Mouse (Mus musculus) kidney, embryonic 14.5 days (tissue): ENCODE measurements around the gene Dpy30. TPM values are rescaled to one million over a fixed set of nuclear protein-coding genes. Genes with fewer than 3 reads are reported as not detected.
"Not testable (repeated sequence)": the region's sequence is repeated elsewhere in the genome, so short reads cannot be mapped to it uniquely, and the experiment has no call there.

Source experiments
- ATAC-seq: fragments of 200-750 bp; cut with Nextera tagmentation; 2 replicates; pipeline ENCODE4 v1.8.0; 2017; ENCODE audit warnings: moderate number of reproducible peaks, mild to moderate bottlenecking, moderate TSS enrichment, moderate library complexity; ENCODE audit not compliant: low FRiP score, low TSS enrichment
- H3K27ac ChIP-seq: fragments of 300-500 bp; sonication (generic); 2 replicates; pipeline ENCODE4 v1.5.1; 2014; ENCODE audit warnings: low read depth, mild to moderate bottlenecking, low read length, moderate library complexity, mixed read lengths
- H3K27me3 ChIP-seq: fragments of 300-500 bp; sonication (generic); 2 replicates; pipeline ENCODE4 v1.6.1; 2014; ENCODE audit warnings: mild to moderate bottlenecking, low read length; ENCODE audit not compliant: control insufficient read depth, insufficient read depth
- H3K36me3 ChIP-seq: fragments of 300-500 bp; sonication (generic); 2 replicates; pipeline ENCODE4 v1.6.1; 2014; ENCODE audit warnings: low read length, mixed read lengths; ENCODE audit not compliant: control insufficient read depth, insufficient read depth
- H3K4me1 ChIP-seq: fragments of 300-500 bp; sonication (generic); 2 replicates; pipeline ENCODE4 v1.6.1; 2014; ENCODE audit warnings: low read length, mixed read lengths; ENCODE audit not compliant: control insufficient read depth, insufficient read depth
- H3K4me2 ChIP-seq: fragments of 300-500 bp; sonication (generic); replicated peaks from 2 replicates; pipeline ENCODE4 v1.6.1; 2014; ENCODE audit warnings: low read depth, mild to moderate bottlenecking, low read length
- H3K4me3 ChIP-seq: fragments of 300-500 bp; sonication (generic); 2 replicates; pipeline ENCODE4 v1.5.1; 2014; ENCODE audit warnings: mild to moderate bottlenecking, low read length
- H3K9ac ChIP-seq: fragments of 300-500 bp; sonication (generic); 2 replicates; pipeline ENCODE4 v1.6.1; 2014; ENCODE audit warnings: low read depth, mild to moderate bottlenecking, low read length, moderate library complexity
- H3K9me3 ChIP-seq: fragments of 300-500 bp; sonication (generic); 2 replicates; pipeline ENCODE4 v1.6.1; 2016; ENCODE audit warnings: low read length; ENCODE audit not compliant: control insufficient read depth
- WGBS: fragments of 180-500 bp; shearing (Covaris S2); extraction: QIAGEN DNeasy Blood & Tissue Kit; methylation state at CpG from one replicate; pipeline ENCODE4 v1.1.7; 2014; 5-methylcytosine and 5-hydroxymethylcytosine counted together
- polyA plus RNA-seq: library from polyadenylated mRNA; unstranded; fragments of >200 nt; fragmentation: Nextera tagmentation; extraction: Ambion mirVana; gene quantifications from 2 replicates; pipeline ENCODE4 v1.2.1, GENCODE M21; 2014

Dpy30 gene
- polyA plus RNA-seq, 1 experiment from 2014 or later, result 264 TPM

GRCm38 (mm10) chr17:74322400-74323054 lies 1.2 kb downstream of the Dpy30 start:
- Histone ChIP-seq H3K27me3 (no peaks in the 10 kb centered on the region), H3K4me3 (no peak overlapping the region), H3K4me2 (no peak overlapping the region), H3K9me3 (no peaks in the 10 kb centered on the region), H3K9ac (no peak overlapping the region), H3K4me1 (no peaks in the 10 kb centered on the region), H3K36me3 (no peaks in the 10 kb centered on the region), H3K27ac (no peak overlapping the region)
- ATAC-seq, result no peak
- 62% methylated on average over 5 of the region's 5 CpGs for WGBS

GRCm38 (mm10) chr17:74318721-74319120 lies 5.0 kb downstream of the Dpy30 start:
- no peak for ATAC-seq
- Histone ChIP-seq H3K4me3 (no peak overlapping the region), H3K27ac (no peak overlapping the region), H3K4me1 (peaks cover 5% of the 10 kb centered on the region), H3K9ac (no peak overlapping the region), H3K36me3 (0 out of 2 replicates have a peak, but pooled peaks cover 2% of the 10 kb centered on the region), H3K27me3 (no peaks in the 10 kb centered on the region), H3K9me3 (no peaks in the 10 kb centered on the region), H3K4me2 (no peak overlapping the region)
- WGBS, result 94% methylated on average over 6 of the region's 6 CpGs

- peak overlapping the region; percentile 83 for H3K9ac ChIP-seq
- H3K4me1 ChIP-seq, result peaks cover 5% of the 10 kb centered on the region
- H3K27ac ChIP-seq, result peak overlapping the region; percentile 88
- peak; percentile 95 for ATAC-seq
- H3K4me3 ChIP-seq, result peak overlapping the region; percentile 79
- H3K9me3 ChIP-seq, result no peaks in the 10 kb centered on the region
- WGBS, result under 1% methylated on average over 48 of the region's 48 CpGs
- peak overlapping the region; percentile 54 for H3K4me2 ChIP-seq
- no peaks in the 10 kb centered on the region for H3K27me3 ChIP-seq
- H3K36me3 ChIP-seq, result peaks cover 10% of the 10 kb centered on the region; the same call in 1 of the 2 replicates
Measured at GRCm38 (mm10) chr17:74316309-74316863, 7.4 kb downstream of the Dpy30 start.

GRCm38 (mm10) chr17:74315445-74316308 lies 8.1 kb downstream of the Dpy30 start:
- no peak; the same call in 1 of the 2 replicates for ATAC-seq
- Histone ChIP-seq H3K9me3 (no peaks in the 10 kb centered on the region), H3K9ac (peak overlapping the region; percentile 83), H3K27me3 (no peaks in the 10 kb centered on the region), H3K36me3 (peaks cover 10% of the 10 kb centered on the region; the same call in 1 of the 2 replicates), H3K4me3 (peak overlapping the region; percentile 79), H3K27ac (peak overlapping the region; percentile 88), H3K4me2 (peak overlapping the region; percentile 54), H3K4me1 (peaks cover 5% of the 10 kb centered on the region)
- WGBS, result under 1% methylated on average over 45 of the region's 45 CpGs

GRCm38 (mm10) chr17:74306021-74306420 lies 17.7 kb downstream of the Dpy30 start:
- no peaks in the 10 kb centered on the region for H3K4me1 ChIP-seq
- H3K36me3 ChIP-seq, result peaks cover 42% of the 10 kb centered on the region
- WGBS, result 97% methylated on average over 1 of the region's 1 CpGs
- H3K4me2 ChIP-seq, result no peak overlapping the region
- H3K9me3 ChIP-seq, result no peaks in the 10 kb centered on the region
- no peak overlapping the region for H3K9ac ChIP-seq
- no peak overlapping the region for H3K27ac ChIP-seq
- H3K4me3 ChIP-seq, result no peak overlapping the region
- H3K27me3 ChIP-seq, result no peaks in the 10 kb centered on the region
- ATAC-seq, result no peak

GRCm38 (mm10) chr17:74305616-74306015 lies 18.1 kb downstream of the Dpy30 start:
- peaks cover 42% of the 10 kb centered on the region for H3K36me3 ChIP-seq
- no peak overlapping the region for H3K4me3 ChIP-seq
- no peaks in the 10 kb centered on the region for H3K27me3 ChIP-seq
- no peaks in the 10 kb centered on the region for H3K4me1 ChIP-seq
- H3K9me3 ChIP-seq, result no peaks in the 10 kb centered on the region
- no peak overlapping the region for H3K9ac ChIP-seq
- WGBS, result 89% methylated on average over 4 of the region's 4 CpGs
- no peak overlapping the region for H3K4me2 ChIP-seq
- no peak for ATAC-seq
- no peak overlapping the region for H3K27ac ChIP-seq

- no peaks in the 10 kb centered on the region for H3K4me1 ChIP-seq
- no peak overlapping the region for H3K4me3 ChIP-seq
- no peaks in the 10 kb centered on the region for H3K27me3 ChIP-seq
- peaks cover 47% of the 10 kb centered on the region for H3K36me3 ChIP-seq
- no peak for ATAC-seq
- no peak overlapping the region for H3K4me2 ChIP-seq
- 91% methylated on average over 4 of the region's 4 CpGs for WGBS
- no peak overlapping the region for H3K27ac ChIP-seq
- no peaks in the 10 kb centered on the region for H3K9me3 ChIP-seq
- H3K9ac ChIP-seq, result no peak overlapping the region
Measured at GRCm38 (mm10) chr17:74304060-74304459, 19.7 kb downstream of the Dpy30 start.

- Histone ChIP-seq H3K36me3 (peaks cover 25% of the 10 kb centered on the region), H3K27ac (no peak overlapping the region), H3K27me3 (no peaks in the 10 kb centered on the region), H3K4me2 (no peak overlapping the region), H3K4me3 (no peak overlapping the region), H3K9me3 (no peaks in the 10 kb centered on the region), H3K9ac (no peak overlapping the region), H3K4me1 (no peaks in the 10 kb centered on the region)
- ATAC-seq, result no peak
- WGBS, result 94% methylated on average over 5 of the region's 5 CpGs
Measured at GRCm38 (mm10) chr17:74300089-74300488, 23.7 kb downstream of the Dpy30 start.

- not testable (repeated sequence) for ATAC-seq, H3K9ac ChIP-seq, H3K4me3 ChIP-seq, H3K4me1 ChIP-seq, H3K27me3 ChIP-seq, H3K27ac ChIP-seq, H3K9me3 ChIP-seq, H3K4me2 ChIP-seq
- H3K36me3 ChIP-seq, result peaks cover 18% of the 10 kb centered on the region
- 90% methylated on average over 5 of the region's 5 CpGs for WGBS
Measured at GRCm38 (mm10) chr17:74296991-74297390, 26.8 kb downstream of the Dpy30 start.
